Mouse (Mus musculus) splenic B cell, adult 2 months (primary cell): ENCODE measurements around the gene Riok1.

Source experiments
- DNase-seq: peaks from one replicate; pipeline ENCODE4 v3.0.0-alpha.2; 2011; ENCODE audit warnings: low read depth, low spot score
- H3K27me3 ChIP-seq: 2 replicates; pipeline ENCODE4 v1.6.1; 2012; ENCODE audit warnings: mild to moderate bottlenecking, low read length, moderate library complexity, mixed read lengths; ENCODE audit not compliant: control insufficient read depth, poor library complexity, insufficient read depth, severe bottlenecking
- H3K36me3 ChIP-seq: 2 replicates; pipeline ENCODE4 v1.6.1; 2012; ENCODE audit warnings: mild to moderate bottlenecking, low read length, moderate library complexity, mixed read lengths; ENCODE audit not compliant: control insufficient read depth, poor library complexity, insufficient read depth, severe bottlenecking

The Riok1 gene

DNA sequence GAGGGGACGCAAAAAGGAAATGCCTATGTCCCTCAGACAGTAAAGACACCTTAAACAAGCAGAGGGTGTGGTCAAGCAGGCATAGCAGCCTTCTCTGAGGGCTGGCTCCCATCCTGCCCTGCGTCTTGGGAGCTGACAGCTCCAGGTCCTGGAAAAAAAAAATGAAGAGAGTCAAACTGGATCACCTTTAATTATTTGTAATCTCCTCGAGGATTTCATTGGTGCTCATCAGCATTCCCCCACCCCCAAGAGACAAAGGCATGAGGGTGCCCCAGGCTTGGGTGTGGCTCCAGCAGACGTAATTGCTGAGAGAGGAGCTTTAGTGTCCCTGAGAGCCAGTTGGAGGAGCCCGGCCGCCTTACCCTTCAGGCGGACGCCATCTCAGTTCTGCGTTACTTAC is 43.2 kb downstream of the Riok1 start:
- no peak for DNase-seq
- Histone ChIP-seq H3K27me3 (no peaks in the 10 kb centered on the region; the same call in 1 of the 2 replicates), H3K36me3 (no peaks in the 10 kb centered on the region)

DNA sequence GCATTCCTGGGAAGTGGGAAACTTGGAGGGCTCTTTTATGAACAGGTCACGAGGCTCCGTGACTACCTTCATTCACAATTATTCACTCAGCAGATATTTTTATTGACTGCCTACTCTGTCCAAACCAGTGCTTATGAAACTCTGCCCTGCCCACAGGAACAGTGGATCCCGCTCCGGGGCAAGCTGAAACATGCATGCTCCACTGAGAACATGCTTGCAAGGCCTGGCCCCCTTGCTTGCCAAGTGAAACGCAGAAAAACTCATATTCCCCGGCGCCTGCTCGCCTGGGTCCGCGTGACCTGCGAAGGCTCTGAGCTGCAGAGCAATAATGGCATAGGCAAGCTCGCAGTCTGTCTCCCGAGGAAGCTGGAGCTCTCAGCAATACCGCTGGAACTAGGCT is 43.9 kb downstream of the Riok1 start:
- Histone ChIP-seq H3K27me3 (no peaks in the 10 kb centered on the region; the same call in 1 of the 2 replicates), H3K36me3 (no peaks in the 10 kb centered on the region)
- DNase-seq: no peak

DNA sequence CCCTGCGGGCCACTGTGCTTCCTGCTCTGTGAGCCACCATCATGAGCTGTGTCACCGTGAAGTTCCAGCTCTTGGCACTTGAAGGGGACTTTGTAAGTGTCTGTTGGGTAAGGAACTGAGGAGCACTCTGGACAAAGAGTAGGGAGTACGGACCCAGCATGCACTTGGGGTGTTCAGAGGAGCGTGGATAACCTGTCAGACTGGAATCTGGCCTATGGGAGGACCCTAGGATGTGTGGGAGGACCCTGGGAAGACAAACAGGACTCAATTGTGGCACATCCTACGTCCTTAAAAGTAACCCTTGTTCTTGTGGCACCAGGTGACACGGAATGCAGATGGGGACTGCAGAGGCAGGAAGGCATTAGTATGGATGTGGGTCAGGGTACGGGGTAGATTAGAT is 44.4 kb downstream of the Riok1 start:
- Histone ChIP-seq H3K36me3 (no peaks in the 10 kb centered on the region), H3K27me3 (no peaks in the 10 kb centered on the region; the same call in 1 of the 2 replicates)
- no peak for DNase-seq

DNA sequence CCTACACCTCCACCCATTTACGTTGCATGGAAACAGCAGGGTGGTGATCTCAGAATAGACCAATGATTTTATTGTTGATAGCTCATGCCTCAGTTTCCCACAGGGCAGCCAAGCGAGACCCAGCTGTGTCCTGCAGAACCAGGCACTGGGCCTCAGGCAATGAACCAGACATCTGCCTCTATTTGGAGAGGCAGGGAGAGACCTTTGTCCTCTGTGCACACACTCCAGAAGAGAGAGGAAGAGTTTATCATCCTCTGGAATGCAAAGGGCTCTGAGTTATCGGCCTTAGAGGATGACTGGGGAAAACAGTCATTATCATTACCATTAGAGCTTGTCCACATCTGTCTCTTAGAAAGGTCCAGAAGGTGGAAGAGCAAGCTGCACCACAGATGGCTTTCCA is 49.9 kb downstream of the Riok1 start:
- Histone ChIP-seq H3K27me3 (no peaks in the 10 kb centered on the region), H3K36me3 (no peaks in the 10 kb centered on the region)
- DNase-seq: no peak

DNA sequence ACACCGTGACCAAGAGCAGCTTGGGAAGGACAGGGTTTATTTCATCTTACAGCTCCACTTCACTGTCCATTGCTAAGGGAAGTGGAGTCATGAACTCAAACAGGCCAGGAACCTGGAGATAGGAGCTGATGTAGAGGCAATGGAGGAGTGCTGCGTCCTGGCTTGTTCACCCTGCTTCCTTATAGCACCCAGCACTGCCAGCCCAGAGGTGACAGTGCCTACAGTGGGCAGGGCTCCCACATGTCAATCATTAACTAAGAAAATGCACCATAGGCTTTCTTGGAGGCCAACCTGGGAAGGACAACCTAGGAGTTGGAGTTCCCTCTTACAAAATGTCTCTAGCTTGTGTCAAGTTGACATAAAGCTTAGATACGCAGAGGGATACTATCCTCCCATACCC is 51.2 kb downstream of the Riok1 start:
- Histone ChIP-seq H3K27me3 (no peaks in the 10 kb centered on the region), H3K36me3 (no peaks in the 10 kb centered on the region)

DNA sequence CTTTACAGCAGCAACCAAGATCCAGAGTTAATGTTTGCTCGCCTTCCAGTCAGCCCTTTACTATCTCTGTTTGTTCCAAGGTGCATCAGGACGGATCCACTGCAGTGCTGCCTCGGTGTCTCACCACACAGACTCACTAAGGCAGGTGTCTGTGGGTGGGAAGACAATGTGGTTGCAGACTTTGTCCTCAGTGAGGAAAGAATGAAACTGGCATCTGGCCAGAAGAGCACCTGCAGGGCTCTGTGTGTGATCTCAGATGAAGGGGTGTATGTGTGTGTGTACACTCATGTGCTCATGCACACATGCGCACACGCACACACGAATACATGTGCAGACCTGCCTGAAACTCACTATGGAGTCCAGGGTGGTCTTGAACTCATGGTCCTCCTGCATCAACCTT is 52.7 kb downstream of the Riok1 start:
- H3K27me3 ChIP-seq: no peaks in the 10 kb centered on the region
- no peaks in the 10 kb centered on the region for H3K36me3 ChIP-seq
- DNase-seq: no peak

More for the DNA sequence above, 51.2 kb downstream of the Riok1 start:
- no peak for DNase-seq

DNA sequence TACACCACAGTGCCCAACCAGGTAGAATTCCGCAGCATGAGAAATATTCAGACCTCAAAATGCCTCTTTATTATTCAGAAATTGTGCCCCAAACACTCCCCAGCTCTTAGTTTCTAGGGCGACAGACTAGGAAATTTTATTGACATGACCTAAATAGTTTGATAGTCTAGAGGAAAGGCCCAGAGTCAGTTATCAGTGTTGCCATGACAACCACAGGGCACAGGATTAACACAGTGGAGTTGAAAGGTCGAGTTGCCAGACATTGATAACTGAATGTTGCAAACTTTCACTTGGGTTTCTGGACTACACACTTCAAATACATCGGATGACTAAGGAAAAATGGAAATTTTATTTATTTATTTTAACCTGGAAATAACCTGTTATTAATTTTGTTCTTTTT is 53.1 kb downstream of the Riok1 start:
- Histone ChIP-seq H3K27me3 (no peaks in the 10 kb centered on the region), H3K36me3 (no peaks in the 10 kb centered on the region)
- DNase-seq: no peak

DNA sequence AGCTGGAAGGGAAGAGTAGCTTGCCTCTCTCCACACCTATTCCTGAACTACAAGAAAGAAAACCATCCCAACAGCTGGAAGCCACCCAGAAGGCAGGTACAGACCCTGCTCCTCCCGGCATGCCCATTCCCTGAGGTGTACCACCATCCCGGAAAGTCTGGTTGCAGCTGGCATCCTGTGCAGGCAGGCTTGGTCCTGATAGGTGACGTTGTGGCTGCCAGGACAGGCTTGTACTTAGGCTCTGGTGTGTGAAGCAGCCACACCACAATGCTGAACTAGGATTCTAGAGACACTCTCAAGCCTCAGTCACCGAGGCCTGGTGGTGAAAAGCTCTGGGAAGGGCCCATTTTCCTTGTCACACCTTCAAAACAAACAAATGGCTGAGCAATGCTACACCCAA is 59.4 kb downstream of the Riok1 start:
- Histone ChIP-seq H3K36me3 (no peaks in the 10 kb centered on the region), H3K27me3 (no peaks in the 10 kb centered on the region)
- no peak for DNase-seq

DNA sequence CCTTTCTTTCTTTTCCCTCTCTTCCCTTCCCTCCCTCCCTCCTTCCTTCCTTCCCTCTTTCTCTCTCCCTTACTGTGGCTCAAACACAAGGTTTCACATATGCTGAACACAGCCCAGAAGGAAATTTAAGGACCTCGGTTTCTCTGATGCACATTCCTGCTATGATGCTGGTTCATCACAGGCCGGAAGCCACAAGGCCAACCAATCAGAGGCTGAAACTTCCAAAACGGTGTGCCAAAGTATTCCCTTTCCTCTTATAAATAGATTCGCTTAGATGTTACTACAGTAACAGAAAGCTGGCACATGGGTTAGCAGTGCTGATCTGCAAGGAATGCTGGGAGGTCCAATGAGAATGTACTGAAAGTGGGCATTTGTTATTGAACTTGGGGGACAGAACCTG is 66.6 kb downstream of the Riok1 start:
- DNase-seq: no peak
- Histone ChIP-seq H3K27me3 (no peaks in the 10 kb centered on the region), H3K36me3 (no peaks in the 10 kb centered on the region)

DNA sequence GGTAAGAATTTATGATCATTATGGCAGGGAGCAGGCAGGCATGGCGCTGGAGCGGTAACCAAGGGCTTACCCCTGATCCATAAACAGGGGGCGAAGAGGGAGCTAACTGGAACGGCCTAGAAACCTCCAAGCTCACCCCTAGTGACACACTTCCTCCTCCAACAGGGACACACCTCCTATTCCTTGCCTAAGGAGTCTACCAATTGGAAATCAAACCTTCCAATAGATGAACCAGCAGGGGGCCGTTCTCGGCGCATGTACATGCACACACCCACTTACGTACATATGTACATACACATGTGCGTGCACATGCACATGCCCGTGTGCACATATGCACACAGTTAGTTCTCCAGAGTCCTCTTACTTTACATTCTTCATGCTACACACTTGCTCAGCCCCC is 67.7 kb downstream of the Riok1 start:
- no peak for DNase-seq
- H3K27me3 ChIP-seq: no peaks in the 10 kb centered on the region
- no peaks in the 10 kb centered on the region for H3K36me3 ChIP-seq

DNA sequence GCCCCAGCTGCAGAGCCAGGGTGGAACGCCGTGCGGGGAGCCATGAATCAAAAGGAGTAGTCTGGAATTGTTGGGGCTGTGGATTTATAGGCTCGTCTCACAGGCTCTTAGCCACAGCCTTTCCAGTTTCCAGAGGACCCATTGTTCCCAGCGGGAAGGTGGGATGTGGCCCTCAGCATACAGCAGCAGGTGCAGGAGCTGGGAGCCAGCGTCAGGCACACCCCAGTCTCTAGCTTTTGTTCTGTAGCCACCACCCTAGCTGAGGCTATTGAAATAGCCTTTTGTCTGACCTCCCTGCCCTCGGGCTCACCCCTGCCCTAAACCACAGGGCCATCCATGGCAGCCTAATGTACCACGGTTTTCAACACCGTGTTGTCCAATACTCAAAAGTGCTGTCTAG is 72.3 kb downstream of the Riok1 start:
- Histone ChIP-seq H3K27me3 (no peaks in the 10 kb centered on the region), H3K36me3 (no peaks in the 10 kb centered on the region)
- DNase-seq: no peak
